Mouse (Mus musculus) forebrain, embryonic 11.5 days (tissue): ENCODE measurements around the gene Fam83f. TPM values are rescaled to one million over a fixed set of nuclear protein-coding genes. Genes with fewer than 3 reads are reported as not detected.

Experiments
- ATAC-seq: fragments of 200-750 bp; cut with Nextera tagmentation; replicated peaks from 2 replicates; pipeline ENCODE4 v1.8.0; 2017; ENCODE audit warnings: moderate TSS enrichment; ENCODE audit not compliant: low FRiP score
- DNase-seq: peaks from one replicate; pipeline ENCODE4 v3.0.0-alpha.2; 2017; ENCODE audit warnings: low spot score
- H3K27ac ChIP-seq: fragments of 300-500 bp; sonication (generic); 2 replicates; pipeline ENCODE4 v1.5.1; 2014; ENCODE audit warnings: low read depth, low read length
- H3K27me3 ChIP-seq: fragments of 300-500 bp; sonication (generic); 2 replicates; pipeline ENCODE4 v1.6.1; 2014; ENCODE audit warnings: mild to moderate bottlenecking, low read length, mixed read lengths; ENCODE audit not compliant: control insufficient read depth, insufficient read depth
- H3K36me3 ChIP-seq: fragments of 300-500 bp; sonication (generic); 2 replicates; pipeline ENCODE4 v1.6.1; 2014; ENCODE audit warnings: mild to moderate bottlenecking, low read length, moderate library complexity, mixed read lengths; ENCODE audit not compliant: control insufficient read depth, insufficient read depth
- H3K4me1 ChIP-seq: fragments of 300-500 bp; sonication (generic); replicated peaks from 2 replicates; pipeline ENCODE4 v1.6.1; 2014; ENCODE audit warnings: low read length, mixed read lengths; ENCODE audit not compliant: control insufficient read depth, insufficient read depth
- H3K4me2 ChIP-seq: fragments of 300-500 bp; sonication (generic); 2 replicates; pipeline ENCODE4 v1.6.1; 2014; ENCODE audit warnings: low read depth, mild to moderate bottlenecking, low read length, moderate library complexity, mixed read lengths; ENCODE audit not compliant: severe bottlenecking
- H3K4me3 ChIP-seq: fragments of 300-500 bp; sonication (generic); 2 replicates; pipeline ENCODE4 v1.5.1; 2014; ENCODE audit warnings: low read depth, low read length
- H3K9ac ChIP-seq: fragments of 300-500 bp; sonication (generic); 2 replicates; pipeline ENCODE4 v1.6.1; 2014; ENCODE audit warnings: low read length
- H3K9me3 ChIP-seq: fragments of 300-500 bp; sonication (generic); 2 replicates; pipeline ENCODE4 v1.6.1; 2016; ENCODE audit warnings: low read length, mixed read lengths; ENCODE audit not compliant: control insufficient read depth
- WGBS: fragments of 180-500 bp; shearing (Covaris S2); extraction: QIAGEN DNeasy Blood & Tissue Kit; methylation state at CpG from one replicate; pipeline ENCODE4 v1.1.7; 2014; 5-methylcytosine and 5-hydroxymethylcytosine counted together
- microRNA-seq: library from miRNA; unstranded; fragments of <30 nt; microRNA quantifications from one replicate; pipeline ENCODE4, GENCODE M21; 2016; ENCODE audit not compliant: insufficient number of aligned reads
- polyA plus RNA-seq: library from polyadenylated mRNA; unstranded; fragments of >200 nt; fragmentation: Nextera tagmentation; extraction: Ambion mirVana; gene quantifications from 2 replicates; pipeline ENCODE4 v1.2.1, GENCODE M21; 2014

Fam83f gene
- polyA plus RNA-seq, 1 experiment from 2014 or later = 0.32 TPM

- Histone ChIP-seq H3K36me3 (no peaks in the 10 kb centered on the region), H3K27ac (no peak overlapping the region), H3K4me3 (no peak overlapping the region), H3K4me2 (no peak overlapping the region), H3K9ac (no peak overlapping the region), H3K9me3 (no peaks in the 10 kb centered on the region), H3K27me3 (no peaks in the 10 kb centered on the region), H3K4me1 (no peaks in the 10 kb centered on the region)
- WGBS = 75% methylated on average over 5 of the region's 5 CpGs
- no peak for ATAC-seq
- no peak for DNase-seq
These were observed 77.3 kb downstream of the Fam83f start for GRCm38 (mm10) chr15:80748979-80749378.

Small RNAs within 50 kb of the gene (microRNA-seq; reads per million reads assigned to microRNA genes)
- not detected for gene Mir6957

Other genes with a start within 250 kb of the Fam83f start
- not detected in 2 replicates for gene Enthd1, start 106.7 kb upstream of the Fam83f start, polyA plus RNA-seq
- 3.0 and 4.2 TPM in 2 replicates for gene Grap2, start 99.3 kb upstream of the Fam83f start, polyA plus RNA-seq
- gene Tnrc6b, start 39.5 kb downstream of the Fam83f start, polyA plus RNA-seq = 20.8 and 23.3 TPM in 2 replicates